Mouse (Mus musculus): ENCODE data around the gene Wdr25. TPM values are rescaled to one million over a fixed set of nuclear protein-coding genes. Genes with fewer than 3 reads are reported as not detected.

Gene Wdr25
- polyA plus RNA-seq, 1 experiment, result 9.8 TPM

DNA sequence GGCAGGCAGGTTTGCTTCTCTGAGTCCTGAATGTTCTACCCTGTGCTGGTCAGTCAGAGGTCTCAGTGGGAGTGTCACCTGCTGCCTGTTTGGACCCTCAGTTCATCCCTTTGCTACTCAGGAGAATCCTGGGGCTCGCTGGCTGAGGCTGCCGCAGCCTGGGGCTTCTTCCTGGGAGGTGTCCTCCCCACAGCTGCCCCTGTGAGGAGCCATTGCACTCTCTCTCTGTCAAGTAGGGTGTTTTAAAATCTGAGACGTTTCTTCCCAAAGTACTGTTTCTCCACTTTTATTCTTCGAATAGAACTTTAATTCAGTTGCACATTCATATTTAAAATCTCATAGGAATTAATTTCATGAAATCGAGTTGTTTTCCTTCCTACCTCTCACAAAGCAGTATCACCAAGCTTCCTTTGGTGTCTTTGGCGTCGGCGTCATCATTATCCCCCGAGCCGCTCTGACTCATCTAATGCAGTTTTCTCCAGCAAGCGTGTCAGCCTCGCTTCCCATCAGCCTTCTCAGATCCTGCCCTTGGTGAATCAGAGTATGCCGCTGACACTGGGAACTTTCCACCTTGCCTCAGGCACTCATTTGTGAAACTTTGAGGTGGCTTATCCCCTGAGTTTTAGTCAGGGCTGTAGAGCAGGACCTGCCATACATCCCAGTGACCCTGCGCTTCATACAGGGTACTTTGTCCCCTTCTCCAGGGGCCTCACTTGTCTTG is 48.9 kb downstream of the Wdr25 start:
- no peaks in the 10 kb centered on the region for H3K9me3 ChIP-seq
- H3K27me3 ChIP-seq (replicated peaks), result no peaks in the 10 kb centered on the region
- H3K4me1 ChIP-seq, result peaks cover 3% of the 10 kb centered on the region
- no peak overlapping the region for H3K4me3 ChIP-seq (replicated peaks)
- H3K36me3 ChIP-seq (replicated peaks; ENCODE audit: low read length), result no peaks in the 10 kb centered on the region
- TF ChIP-seq FLI1 (IDR thresholded peaks at IDR 0.05; ENCODE audit: low read length) (no peak), GATA1 (IDR thresholded peaks at IDR 0.05; ENCODE audit: borderline replicate concordance, low read length) (no peak)

DNA sequence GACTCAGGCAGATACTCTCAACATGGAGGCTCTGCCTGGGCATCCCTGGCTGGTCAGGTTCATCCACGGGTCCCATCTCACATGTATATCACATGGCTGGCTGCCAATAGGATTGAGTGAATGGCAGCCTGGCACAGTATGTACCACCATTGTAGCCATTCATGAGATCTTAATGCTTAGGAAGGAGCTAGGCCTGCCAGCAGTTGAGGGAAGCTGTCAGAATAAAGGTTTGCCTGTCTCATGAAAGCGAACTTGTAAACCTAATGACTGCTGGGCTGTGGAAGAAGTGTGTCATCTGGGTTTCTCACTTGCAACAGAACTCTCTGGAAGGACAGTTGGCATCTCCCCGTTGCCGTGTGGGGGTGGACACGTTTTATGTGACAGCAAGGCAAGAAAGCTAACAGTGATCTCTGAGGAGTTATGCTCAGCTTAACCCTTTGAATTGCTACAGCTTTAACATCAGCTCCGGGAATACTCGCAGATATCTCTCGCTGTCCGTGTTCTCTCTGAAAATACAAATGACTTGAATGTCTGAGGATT is 59.6 kb downstream of the Wdr25 start:
- H3K36me3 ChIP-seq (replicated peaks; ENCODE audit: low read length), result no peaks in the 10 kb centered on the region
- H3K4me1 ChIP-seq, result peaks cover 18% of the 10 kb centered on the region; the same call in 1 of the 2 replicates
- H3K4me3 ChIP-seq (replicated peaks), result no peak overlapping the region
- no peak for TF ChIP-seq GATA1 (IDR thresholded peaks at IDR 0.05; ENCODE audit: borderline replicate concordance, low read length)
- TF ChIP-seq FLI1 (IDR thresholded peaks at IDR 0.05; ENCODE audit: low read length), result no peak
- no peaks in the 10 kb centered on the region for H3K9me3 ChIP-seq
- H3K27me3 ChIP-seq (replicated peaks), result peaks cover 3% of the 10 kb centered on the region

DNA sequence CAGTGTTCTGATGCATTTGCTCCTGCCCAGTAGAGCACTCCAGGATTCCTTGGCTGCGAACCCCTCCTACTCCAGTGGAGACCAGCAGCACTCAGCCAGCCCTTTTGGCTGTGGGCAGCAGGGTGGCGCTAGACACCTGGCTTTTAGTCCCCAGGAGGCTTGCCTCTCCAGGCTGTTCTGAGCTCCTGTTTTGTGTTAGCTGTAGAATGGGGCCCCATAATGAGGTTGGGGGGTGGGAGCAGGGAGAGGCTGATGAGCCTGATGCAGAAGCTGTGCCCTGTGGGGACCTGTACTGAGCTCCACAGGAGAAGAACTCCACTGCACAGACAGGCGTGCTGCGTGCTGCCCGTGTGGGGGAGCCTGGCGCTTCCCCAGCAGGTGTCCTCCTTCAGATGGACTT is 60.4 kb downstream of the Wdr25 start:
- TF ChIP-seq FLI1 (IDR thresholded peaks at IDR 0.05; ENCODE audit: low read length) (no peak), GATA1 (IDR thresholded peaks at IDR 0.05; ENCODE audit: borderline replicate concordance, low read length) (no peak)
- Histone ChIP-seq H3K27me3 (replicated peaks) (peaks cover 3% of the 10 kb centered on the region), H3K4me3 (replicated peaks) (no peak overlapping the region), H3K4me1 (peaks cover 22% of the 10 kb centered on the region; the same call in 1 of the 2 replicates), H3K9me3 (no peaks in the 10 kb centered on the region), H3K36me3 (replicated peaks; ENCODE audit: low read length) (no peaks in the 10 kb centered on the region)

DNA sequence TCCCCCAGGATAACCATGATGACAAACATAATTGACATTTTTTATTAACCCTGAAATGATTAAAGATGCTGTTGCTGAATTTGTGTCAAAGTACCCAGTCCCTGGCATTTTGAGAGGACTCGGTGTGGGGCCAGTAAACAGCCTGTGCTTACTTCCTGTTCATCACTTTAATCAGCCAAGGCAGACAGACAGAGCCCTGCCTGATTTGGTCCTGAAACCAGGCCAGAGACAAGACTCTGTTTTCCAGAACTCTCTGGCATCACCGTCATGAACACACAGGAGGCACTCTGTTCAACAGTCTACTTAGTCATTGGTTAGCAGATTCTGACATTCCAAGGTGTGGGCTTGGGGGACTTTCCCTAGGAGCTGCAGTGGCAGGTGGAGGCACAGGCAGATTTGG is 61.0 kb downstream of the Wdr25 start:
- no peaks in the 10 kb centered on the region for H3K36me3 ChIP-seq (replicated peaks; ENCODE audit: low read length)
- TF ChIP-seq FLI1 (IDR thresholded peaks at IDR 0.05; ENCODE audit: low read length) (no peak), GATA1 (IDR thresholded peaks at IDR 0.05; ENCODE audit: borderline replicate concordance, low read length) (no peak)

DNA sequence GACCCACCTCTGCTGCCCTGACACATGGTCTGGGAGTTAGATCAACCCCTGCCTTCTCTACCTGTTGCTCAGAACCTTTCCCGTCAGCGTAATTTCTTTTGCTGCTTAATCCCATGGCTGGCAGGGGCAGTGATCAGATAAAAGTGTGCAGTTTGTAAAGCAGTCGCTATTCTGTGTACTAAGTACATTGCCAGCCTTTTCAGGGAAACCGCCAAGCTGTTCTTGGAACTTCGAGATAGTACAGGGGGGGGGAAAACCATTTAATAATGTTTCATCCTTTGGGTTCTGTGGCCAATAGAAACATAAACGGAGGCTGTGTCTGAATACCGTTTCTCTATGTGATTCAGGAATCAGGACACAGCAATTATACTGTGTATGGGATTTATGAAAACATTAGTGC is 65.1 kb downstream of the Wdr25 start:
- no peak for TF ChIP-seq FLI1 (IDR thresholded peaks at IDR 0.05; ENCODE audit: low read length)
- TF ChIP-seq GATA1 (IDR thresholded peaks at IDR 0.05; ENCODE audit: borderline replicate concordance, low read length), result no peak
- H3K4me3 ChIP-seq (replicated peaks), result no peak overlapping the region

More for the DNA sequence above, 61.0 kb downstream of the Wdr25 start:
- Histone ChIP-seq H3K27me3 (replicated peaks) (peaks cover 5% of the 10 kb centered on the region), H3K9me3 (no peaks in the 10 kb centered on the region), H3K4me3 (replicated peaks) (no peak overlapping the region), H3K4me1 (peaks cover 22% of the 10 kb centered on the region; the same call in 1 of the 2 replicates)

DNA sequence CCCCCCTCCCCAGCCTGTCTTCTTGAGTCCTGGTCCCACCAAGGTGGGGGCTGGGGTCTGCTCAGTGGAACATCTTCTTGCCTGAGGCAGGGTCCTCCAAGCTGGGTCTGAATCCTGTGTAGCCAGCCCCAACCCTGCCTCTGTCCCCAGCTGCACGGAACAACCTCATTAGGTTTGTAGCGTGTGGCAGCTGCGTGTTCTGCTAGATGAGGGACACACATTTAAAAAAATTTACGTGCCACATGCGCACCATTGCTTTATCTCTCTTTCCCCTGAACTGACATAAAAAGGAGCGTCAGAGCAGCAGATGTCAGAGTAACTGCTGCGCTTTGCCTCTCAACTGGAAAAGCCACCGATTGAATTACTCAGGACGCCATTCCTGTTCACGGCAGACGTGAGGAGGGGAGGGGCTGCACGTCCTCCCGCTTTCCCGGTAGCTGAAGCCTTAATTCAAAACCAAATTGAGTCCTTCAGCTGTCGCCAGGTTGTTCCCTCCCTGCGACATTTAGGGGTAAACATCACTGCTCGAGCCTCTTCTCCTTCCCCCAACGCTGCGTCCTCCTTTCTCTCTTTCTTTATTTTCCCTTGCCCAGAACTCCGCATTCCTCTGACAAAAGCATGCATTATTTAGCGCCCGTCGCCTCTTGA is 65.7 kb downstream of the Wdr25 start:
- H3K4me1 ChIP-seq, result peaks cover 8% of the 10 kb centered on the region; the same call in 1 of the 2 replicates
- H3K9me3 ChIP-seq, result no peaks in the 10 kb centered on the region
- H3K36me3 ChIP-seq (replicated peaks; ENCODE audit: low read length), result no peaks in the 10 kb centered on the region
- TF ChIP-seq FLI1 (IDR thresholded peaks at IDR 0.05; ENCODE audit: low read length), result no peak
- no peak for TF ChIP-seq GATA1 (IDR thresholded peaks at IDR 0.05; ENCODE audit: borderline replicate concordance, low read length)
- H3K27me3 ChIP-seq (replicated peaks), result peaks cover 2% of the 10 kb centered on the region
- no peak overlapping the region for H3K4me3 ChIP-seq (replicated peaks)

More for the DNA sequence above, 65.1 kb downstream of the Wdr25 start:
- Histone ChIP-seq H3K27me3 (replicated peaks) (peaks cover 2% of the 10 kb centered on the region), H3K36me3 (replicated peaks; ENCODE audit: low read length) (no peaks in the 10 kb centered on the region), H3K9me3 (no peaks in the 10 kb centered on the region), H3K4me1 (peaks cover 10% of the 10 kb centered on the region; the same call in 1 of the 2 replicates)

DNA sequence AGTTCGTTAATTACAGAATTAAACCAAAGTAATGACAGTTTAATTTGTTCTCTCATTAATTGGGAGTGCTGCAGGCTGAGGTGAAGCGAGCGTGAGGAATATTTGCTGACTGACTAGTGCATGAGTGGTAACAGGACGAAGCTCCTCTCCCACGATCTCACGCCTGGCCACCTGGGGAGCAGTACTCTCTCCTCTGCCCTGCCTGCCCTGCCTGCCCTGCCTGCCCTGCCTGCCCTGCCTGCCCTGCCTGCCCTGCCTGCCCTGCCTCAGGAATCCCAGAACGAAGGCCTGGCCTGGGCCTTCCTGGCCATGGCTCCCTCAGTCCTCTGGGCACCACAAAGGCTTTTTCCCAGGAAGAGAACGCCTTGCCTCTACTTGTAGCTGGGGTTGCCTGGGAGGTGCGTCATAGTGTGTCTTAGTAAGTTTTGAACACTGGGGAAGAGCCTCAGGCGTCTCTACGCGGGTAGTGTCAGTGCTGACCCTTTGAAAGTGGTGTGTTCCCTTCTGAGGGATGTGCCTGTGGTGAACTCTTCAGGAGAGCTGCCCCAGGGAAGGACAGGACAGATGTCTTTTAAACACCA is 66.3 kb downstream of the Wdr25 start:
- Histone ChIP-seq H3K4me3 (replicated peaks) (no peak overlapping the region), H3K9me3 (no peaks in the 10 kb centered on the region), H3K36me3 (replicated peaks; ENCODE audit: low read length) (no peaks in the 10 kb centered on the region), H3K27me3 (replicated peaks) (peaks cover 2% of the 10 kb centered on the region), H3K4me1 (peaks cover 7% of the 10 kb centered on the region; the same call in 1 of the 2 replicates)
- TF ChIP-seq FLI1 (IDR thresholded peaks at IDR 0.05; ENCODE audit: low read length), result no peak

DNA sequence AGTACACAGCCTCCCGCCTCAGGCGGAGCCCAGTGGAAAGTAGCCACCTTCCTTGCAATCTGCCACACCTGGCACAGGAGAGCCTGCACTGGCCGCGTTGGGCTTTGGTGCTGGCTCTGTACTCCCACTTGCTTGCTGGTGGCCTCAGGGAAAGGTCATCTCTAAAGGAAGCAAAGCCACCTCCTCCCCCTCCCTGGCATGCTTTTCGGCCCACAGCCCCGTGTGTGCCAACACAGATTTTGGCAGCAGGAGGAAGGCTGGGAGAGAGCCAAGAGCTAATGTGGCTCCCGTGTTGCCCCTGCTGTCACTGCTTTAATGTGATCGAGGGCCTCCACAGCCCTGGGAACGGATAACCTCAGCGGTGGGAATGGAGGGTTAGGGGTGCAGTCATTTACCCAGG is 66.8 kb downstream of the Wdr25 start:
- peaks cover 7% of the 10 kb centered on the region; the same call in 1 of the 2 replicates for H3K4me1 ChIP-seq
- no peaks in the 10 kb centered on the region for H3K36me3 ChIP-seq (replicated peaks; ENCODE audit: low read length)
- TF ChIP-seq GATA1 (IDR thresholded peaks at IDR 0.05; ENCODE audit: borderline replicate concordance, low read length), result no peak
- TF ChIP-seq FLI1 (IDR thresholded peaks at IDR 0.05; ENCODE audit: low read length), result no peak
- no peaks in the 10 kb centered on the region for H3K9me3 ChIP-seq
- peaks cover 2% of the 10 kb centered on the region for H3K27me3 ChIP-seq (replicated peaks)
- H3K4me3 ChIP-seq (replicated peaks), result no peak overlapping the region

DNA sequence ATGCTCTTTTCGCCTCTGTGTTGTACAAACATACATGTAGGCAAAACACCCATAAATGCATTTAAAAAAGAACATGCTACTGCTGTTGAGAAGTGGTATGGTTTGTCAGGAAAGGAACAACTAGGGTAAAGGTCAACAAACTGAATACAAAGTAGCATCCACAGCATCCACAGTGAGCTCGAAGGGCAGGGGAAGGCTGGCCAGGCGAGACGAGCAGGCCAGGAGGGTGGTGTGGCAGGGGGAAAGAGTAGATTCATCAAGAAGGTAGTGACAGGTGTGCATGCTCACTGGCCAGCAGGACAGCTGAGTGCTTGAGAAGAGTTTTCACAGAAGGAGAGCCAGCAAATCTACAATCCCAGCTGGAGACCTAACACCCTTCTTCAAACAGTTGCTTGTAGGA is 74.2 kb downstream of the Wdr25 start:
- Histone ChIP-seq H3K27me3 (replicated peaks) (no peaks in the 10 kb centered on the region), H3K36me3 (replicated peaks; ENCODE audit: low read length) (no peaks in the 10 kb centered on the region), H3K9me3 (peaks cover 7% of the 10 kb centered on the region; the same call in 1 of the 2 replicates), H3K4me3 (replicated peaks) (no peak overlapping the region), H3K4me1 (no peaks in the 10 kb centered on the region; the same call in 1 of the 2 replicates)
- TF ChIP-seq GATA1 (IDR thresholded peaks at IDR 0.05; ENCODE audit: borderline replicate concordance, low read length), result no peak
- no peak for TF ChIP-seq FLI1 (IDR thresholded peaks at IDR 0.05; ENCODE audit: low read length)
